Mouse (Mus musculus): Measurements from ENCODE around the gene Gm17093. TPM values are rescaled to one million over a fixed set of nuclear protein-coding genes. Genes with fewer than 3 reads are reported as not detected.

The Gm17093 gene
- not detected in 2 replicates for polyA plus RNA-seq (2015; fragmentation: Nextera tagmentation; extraction: Ambion mirVana)

GRCm38 (mm10) chr14:44517976-44518375 lies at the start of gene Gm17093:
Gene Gm17093, plus strand, starts transcription at chr14:44518276.

GRCm38 (mm10) chr14:44492163-44492562 lies 25.9 kb upstream of the Gm17093 start, which contains the start of gene BC061237:
Gene BC061237, plus strand, starts transcription at chr14:44492463.

Other genes starting within 250 kb of the Gm17093 start
- not detected in 2 replicates for gene Gm8220, start 232.7 kb upstream of the Gm17093 start, polyA plus RNA-seq (2015; fragmentation: Nextera tagmentation; extraction: Ambion mirVana)
- gene Gm5930, start 179.7 kb upstream of the Gm17093 start, polyA plus RNA-seq (2015; fragmentation: Nextera tagmentation; extraction: Ambion mirVana), result not detected in 2 replicates
- not detected in 2 replicates for gene Gm8229, start 152.9 kb upstream of the Gm17093 start, polyA plus RNA-seq (2015; fragmentation: Nextera tagmentation; extraction: Ambion mirVana)
- not detected in 2 replicates for gene Gm3371, start 107.6 kb upstream of the Gm17093 start, polyA plus RNA-seq (2015; fragmentation: Nextera tagmentation; extraction: Ambion mirVana)
- not detected in 2 replicates for gene Gm8232, start 84.6 kb upstream of the Gm17093 start, polyA plus RNA-seq (2015; fragmentation: Nextera tagmentation; extraction: Ambion mirVana)
- gene BC061237, start 25.8 kb upstream of the Gm17093 start, polyA plus RNA-seq (2015; fragmentation: Nextera tagmentation; extraction: Ambion mirVana), result not detected in 2 replicates
- gene Gm8247, start 64.9 kb downstream of the Gm17093 start, polyA plus RNA-seq (2015; fragmentation: Nextera tagmentation; extraction: Ambion mirVana), result not detected in 2 replicates
- gene Gm5624, start 109.7 kb downstream of the Gm17093 start, polyA plus RNA-seq (2015; fragmentation: Nextera tagmentation; extraction: Ambion mirVana), result not detected in 2 replicates
- gene Gm8257, start 188.2 kb downstream of the Gm17093 start, polyA plus RNA-seq (2015; fragmentation: Nextera tagmentation; extraction: Ambion mirVana), result not detected in 2 replicates
- not detected in 2 replicates for gene Gm8267, start 232.1 kb downstream of the Gm17093 start, polyA plus RNA-seq (2015; fragmentation: Nextera tagmentation; extraction: Ambion mirVana)